Mouse (Mus musculus) ES-E14 (cell line): ENCODE measurements around the gene Pacsin2. TPM values are rescaled to one million over a fixed set of nuclear protein-coding genes. Genes with fewer than 3 reads are reported as not detected.
A peak's percentile ranks its signal among the peaks of the same experiment; 100 is the strongest.
"Not testable (repeated sequence)": the region's sequence is repeated elsewhere in the genome, so short reads cannot be mapped to it uniquely, and the experiment has no call there.

Source experiments
- DNase-seq: peaks from one replicate; pipeline ENCODE4 v3.0.0-alpha.2; 2013; ENCODE audit warnings: low read depth, low spot score
- H3K27ac ChIP-seq: 2 replicates; pipeline ENCODE4 v1.5.1; 2012; ENCODE audit warnings: low read depth, mild to moderate bottlenecking, low read length, moderate library complexity, mixed read lengths; ENCODE audit not compliant: poor library complexity, insufficient read depth, severe bottlenecking
- H3K36me3 ChIP-seq: 2 replicates; pipeline ENCODE4 v1.6.1; 2012; ENCODE audit warnings: mild to moderate bottlenecking, low read length, moderate library complexity, mixed read lengths; ENCODE audit not compliant: control insufficient read depth, poor library complexity, insufficient read depth, severe bottlenecking
- H3K4me1 ChIP-seq, 2 experiments: fragments of 150-350 bp in 1 of 2; sonication (generic) in 1 of 2; 2 replicates each; pipeline ENCODE4 v1.6.1; 2012; ENCODE audit warnings: low read length in 2 of 2, mild to moderate bottlenecking in 1 of 2, mixed read lengths in 1 of 2; ENCODE audit not compliant: control insufficient read depth in 2 of 2, insufficient read depth in 2 of 2, poor library complexity in 1 of 2
- H3K4me3 ChIP-seq, 2 experiments: fragments of 150-350 bp in 1 of 2; sonication (generic) in 1 of 2; 2 replicates each; pipeline ENCODE4 v1.5.1; 2012; ENCODE audit warnings: low read length in 2 of 2, low read depth in 1 of 2, mild to moderate bottlenecking in 1 of 2, mixed read lengths in 1 of 2; ENCODE audit not compliant: insufficient read depth in 1 of 2, poor library complexity in 1 of 2, severe bottlenecking in 1 of 2
- H3K9ac ChIP-seq: 2 replicates; pipeline ENCODE4 v1.6.1; 2012; ENCODE audit warnings: low read depth, mild to moderate bottlenecking, low read length, mixed read lengths; ENCODE audit not compliant: poor library complexity, insufficient read depth, severe bottlenecking
- H3K9me3 ChIP-seq: fragments of 150-350 bp; sonication (generic); 2 replicates; pipeline ENCODE4 v1.6.1; 2012; ENCODE audit warnings: low read depth, mild to moderate bottlenecking, low read length; ENCODE audit not compliant: control insufficient read depth, insufficient read depth
- CHD2 ChIP-seq: IDR thresholded peaks from 2 replicates; pipeline ENCODE4 v1.6.1; 2014; ENCODE audit warnings: mild to moderate bottlenecking, low read depth, low read length, inconsistent platforms
- HCFC1 ChIP-seq: IDR thresholded peaks from 2 replicates; pipeline ENCODE4 v1.6.1; 2012; ENCODE audit warnings: low read length, inconsistent platforms, borderline replicate concordance; ENCODE audit not compliant: insufficient read depth
- MAFK ChIP-seq: IDR thresholded peaks from 2 replicates; pipeline ENCODE4 v1.6.1; 2014; ENCODE audit warnings: mild to moderate bottlenecking, low read depth, low read length, inconsistent platforms; ENCODE audit not compliant: insufficient read depth
- ZC3H11A ChIP-seq: IDR thresholded peaks from 2 replicates; pipeline ENCODE4 v1.6.1; 2012; ENCODE audit warnings: low read depth, mild to moderate bottlenecking, inconsistent platforms, low read length, borderline replicate concordance
- ZNF384 ChIP-seq: IDR thresholded peaks from 2 replicates; pipeline ENCODE4 v1.6.1; 2012; ENCODE audit warnings: low read depth, low read length, inconsistent platforms
- in situ Hi-C, 2 experiments: fragments of 600-800 bp; cut with MboI; formaldehyde crosslinking; loops; one replicate each; pipeline ENCODE4 v1.15.1; 2025; ENCODE audit warnings: low sequenced_read_pairs in 2 of 2, inconsistent platforms in 1 of 2; ENCODE audit not compliant: unreplicated experiment in 2 of 2
- total RNA-seq: library from RNA; depleted of rRNA; stranded (reverse); fragments of 300-350 nt; gene quantifications from 2 replicates; pipeline ENCODE4 v1.2.3, GENCODE M21; 2012; rRNA removed

Pacsin2 gene
- 43.8 and 67.7 TPM in 2 replicates for total RNA-seq

DNA sequence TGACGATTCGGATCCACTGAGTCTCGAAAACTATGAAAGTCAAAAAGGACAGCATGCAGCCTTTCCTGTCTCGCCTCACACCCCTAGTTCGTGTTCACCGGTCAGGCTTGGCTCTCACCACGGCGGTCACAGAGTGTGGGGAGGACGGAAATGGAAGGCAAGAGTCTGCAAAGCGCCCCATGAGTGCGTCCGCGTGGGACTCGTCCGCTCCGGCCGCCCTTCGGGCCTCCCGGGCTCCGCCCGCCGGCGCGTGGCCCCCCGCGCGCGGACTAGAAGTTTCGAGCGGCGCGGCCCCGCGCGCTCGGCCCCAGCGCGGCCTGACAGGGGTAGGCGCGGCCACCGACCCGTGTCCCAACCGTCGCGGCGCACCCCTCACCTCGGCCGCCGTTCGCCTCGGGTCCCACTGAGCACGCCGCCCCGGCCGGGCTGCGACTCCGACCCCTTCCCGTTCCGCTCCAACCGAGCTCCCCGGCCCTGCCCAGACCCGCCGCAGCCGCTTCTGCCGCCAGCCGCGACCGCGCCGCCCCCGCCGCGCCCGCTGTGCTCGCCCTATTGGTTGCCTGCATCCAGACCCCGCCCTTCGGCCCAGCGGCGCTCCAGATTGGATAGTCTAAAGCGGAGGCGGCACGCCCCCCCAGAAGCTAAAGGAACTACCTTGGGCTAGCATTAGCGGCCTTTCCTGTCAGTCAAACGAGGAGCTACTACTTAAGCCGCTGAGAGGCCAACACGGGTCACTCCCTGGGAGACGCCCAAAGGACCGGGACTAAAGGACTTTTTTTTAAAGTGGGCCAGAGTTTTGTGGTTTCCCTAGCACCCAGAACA lies at the start of gene Pacsin2:
Pacsin2 (minus strand) TSS at position 524 of the 822 bp plus-strand sequence.
- in situ Hi-C loops, result no loop called here
- Histone ChIP-seq H3K36me3 (no peaks in the 10 kb centered on the region; the same call in 1 of the 2 replicates), H3K4me1 (peaks cover 3% of the 10 kb centered on the region in 2 experiments; a peak in 1 of 4 replicates), H3K9ac (peak within 1 kb of the TSS; percentile 88), H3K27ac (peak within 1 kb of the TSS; percentile 14; the same call in 1 of the 2 replicates), H3K4me3 (peak within 1 kb of the TSS; percentile 76 to 93), H3K9me3 (no peaks in the 10 kb centered on the region)
- peak; percentile 98 for DNase-seq
- TF ChIP-seq MAFK (no peak), CHD2 (peak; percentile 67)

DNA sequence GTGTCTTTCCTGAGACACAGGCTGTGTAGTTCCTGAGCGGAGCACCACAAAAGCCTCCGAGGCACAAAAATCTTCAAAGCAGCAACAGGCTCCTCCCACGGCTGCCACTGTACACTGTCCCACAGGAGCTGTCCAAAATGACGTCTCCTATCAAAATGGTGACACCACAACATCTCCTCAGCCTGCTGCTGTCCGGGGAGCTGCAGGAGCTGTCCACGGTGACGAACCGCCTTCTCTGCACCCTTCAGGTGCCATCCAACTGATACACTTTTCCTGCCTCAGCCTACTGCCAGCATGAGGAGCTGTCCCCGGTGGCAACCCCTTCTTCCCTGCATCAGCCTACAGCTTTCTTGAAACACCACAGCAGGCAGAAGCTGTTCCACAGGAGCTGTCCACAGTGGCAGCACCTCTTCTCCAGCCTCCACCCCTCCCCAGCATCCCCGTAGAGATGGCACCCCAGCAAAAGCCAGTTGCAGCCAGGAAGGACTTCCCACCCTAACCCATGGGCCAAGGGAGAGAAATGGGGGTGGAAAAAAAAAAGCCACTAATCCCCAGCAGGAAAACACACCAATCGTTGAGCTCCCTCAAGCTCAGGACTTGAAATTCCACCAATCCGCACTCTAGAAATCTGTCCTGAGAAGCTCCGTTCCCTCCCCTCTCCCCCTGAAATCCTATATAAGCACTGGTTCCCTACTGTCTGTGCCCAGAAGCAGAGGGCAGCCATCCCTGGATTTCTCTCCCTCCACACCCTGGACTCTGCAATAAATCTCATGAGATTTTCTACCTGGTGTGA lies 48.3 kb upstream of the Pacsin2 start:
- no peak for DNase-seq
- TF ChIP-seq CHD2 (no peak), HCFC1 (0 out of 2 replicates have a peak, but pooled peaks have one; percentile 58)
- in situ Hi-C loops, result no loop called here
- Histone ChIP-seq H3K27ac (no peak overlapping the region), H3K9me3 (no peaks in the 10 kb centered on the region), H3K4me1 (no peaks in the 10 kb centered on the region), H3K9ac (no peak overlapping the region), H3K36me3 (no peaks in the 10 kb centered on the region), H3K4me3 (no peak overlapping the region)

DNA sequence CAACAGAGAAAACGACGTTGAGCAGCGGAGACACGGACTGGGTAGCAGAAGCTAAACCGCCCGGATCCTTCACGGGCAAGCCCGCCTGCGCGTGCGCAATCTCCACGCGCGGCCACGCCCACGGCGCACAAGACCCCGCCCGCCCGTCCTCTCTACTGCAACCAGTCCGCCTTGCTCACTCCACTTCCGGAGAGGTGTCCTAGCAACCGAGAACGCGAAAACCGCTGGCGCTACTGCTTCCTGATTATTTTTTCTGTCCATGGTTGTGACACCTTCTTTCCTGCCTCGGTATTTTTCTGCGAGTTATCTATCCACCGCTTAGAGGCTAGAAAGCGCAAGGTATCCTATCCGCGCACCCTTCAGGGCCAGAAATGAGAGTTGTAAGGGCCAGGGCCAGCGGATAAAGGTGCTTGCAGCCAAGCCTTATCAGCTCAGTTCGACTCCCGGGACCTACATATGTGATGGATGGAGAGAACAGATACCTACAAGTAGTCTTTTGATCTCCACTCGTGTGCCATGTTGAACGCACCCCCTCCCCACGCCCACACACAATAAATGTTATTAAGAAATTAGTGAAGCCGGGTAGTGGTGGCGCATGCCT lies 46.5 kb upstream of the Pacsin2 start, which contains the start of gene Ttll1:
Ttll1 (minus strand) TSS at position 89 of the 601 bp plus-strand sequence.
- Histone ChIP-seq H3K4me3 (peak within 1 kb of the TSS; percentile 74 to 83), H3K9ac (peak within 1 kb of the TSS; percentile 32; the same call in 1 of the 2 replicates), H3K27ac (no peak within 1 kb of the TSS), H3K9me3 (no peaks in the 10 kb centered on the region), H3K4me1 (no peaks in the 10 kb centered on the region), H3K36me3 (no peaks in the 10 kb centered on the region)
- peak; percentile 85 for DNase-seq
- in situ Hi-C loops, result no loop called here
- TF ChIP-seq MAFK (no peak), ZNF384 (no peak), CHD2 (no peak), ZC3H11A (no peak), HCFC1 (no peak)

DNA sequence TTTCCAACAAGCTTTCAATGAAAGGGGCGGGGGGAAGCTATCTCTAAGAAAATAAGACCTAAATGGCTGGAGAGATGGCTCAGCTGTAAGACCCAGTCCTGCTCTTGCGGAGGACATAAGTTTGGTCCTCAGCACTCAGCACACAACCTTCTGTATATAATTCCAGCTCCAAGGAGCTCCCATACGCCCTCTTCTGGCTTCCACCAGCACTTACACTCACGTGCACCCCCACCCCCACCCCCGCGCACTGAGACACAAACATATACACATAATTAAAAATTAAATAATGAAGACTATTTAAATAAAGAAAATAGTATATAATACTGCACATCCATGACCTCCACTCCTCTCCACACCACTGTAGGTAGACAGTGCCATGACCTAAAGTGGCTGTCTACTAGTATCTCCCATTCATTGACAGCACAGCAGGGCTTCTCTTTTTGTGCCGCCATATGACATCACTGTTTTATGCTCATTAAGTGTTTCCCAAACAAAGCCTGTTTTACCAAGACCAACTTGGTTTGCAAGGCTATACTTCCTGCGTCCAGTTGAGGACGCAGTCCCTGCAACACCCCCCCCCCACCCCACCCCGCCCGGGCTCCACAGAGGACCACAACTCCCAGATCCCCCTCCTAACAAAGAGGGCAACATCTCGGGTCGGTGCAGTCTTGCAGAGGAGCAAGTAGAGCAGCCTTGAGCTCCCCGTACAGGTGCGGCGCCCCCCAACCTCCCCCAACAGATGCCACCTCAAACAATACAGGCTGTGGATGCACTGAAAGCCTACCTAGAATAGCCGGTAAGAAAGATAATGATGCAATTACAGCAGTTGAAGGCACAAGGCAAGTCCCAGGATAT lies 45.8 kb upstream of the Pacsin2 start:
- no peaks in the 10 kb centered on the region for H3K9me3 ChIP-seq
- peak overlapping the region; percentile 74 to 83 for H3K4me3 ChIP-seq
- TF ChIP-seq HCFC1 (no peak), ZNF384 (no peak), MAFK (no peak), CHD2 (no peak), ZC3H11A (no peak)
- H3K9ac ChIP-seq, result peak overlapping the region; percentile 32; the same call in 1 of the 2 replicates
- no peaks in the 10 kb centered on the region for H3K4me1 ChIP-seq
- H3K36me3 ChIP-seq, result no peaks in the 10 kb centered on the region
- no peak overlapping the region for H3K27ac ChIP-seq
- in situ Hi-C loops, result no loop called here
- no peak for DNase-seq

DNA sequence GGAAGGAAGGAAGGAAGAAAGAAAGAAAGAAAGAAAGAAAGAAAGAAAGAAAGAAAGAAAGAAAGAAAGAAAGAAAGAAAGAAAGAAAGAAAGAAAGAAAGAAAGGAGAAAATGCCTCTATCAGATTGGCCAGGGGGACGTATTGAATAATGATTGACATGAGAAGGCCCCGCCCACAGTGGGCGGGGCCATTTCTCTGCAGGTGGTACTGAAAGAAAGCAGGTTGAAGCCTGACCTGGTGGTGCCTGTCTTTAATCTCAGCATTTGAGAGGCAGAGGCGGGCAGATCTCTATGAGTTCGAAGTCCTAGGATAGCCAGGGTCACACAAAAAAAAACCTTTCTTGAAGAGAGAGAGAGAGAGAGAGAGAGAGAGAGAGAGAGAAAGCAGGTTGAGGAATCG lies 37.1 kb upstream of the Pacsin2 start:
- H3K9ac ChIP-seq, H3K9me3 ChIP-seq, H3K27ac ChIP-seq, H3K4me3 ChIP-seq, in situ Hi-C loops, H3K36me3 ChIP-seq, H3K4me1 ChIP-seq: not testable (repeated sequence)
- peak; percentile 74 for DNase-seq
